Mouse (Mus musculus) adrenal gland (tissue): ENCODE data around the gene Scamp5.
"Not testable (repeated sequence)": the region's sequence is repeated elsewhere in the genome, so short reads cannot be mapped to it uniquely, and the experiment has no call there.

Source experiments
- intact Hi-C: fragments of 180-260 bp; cut with DNase I; formaldehyde crosslinking; loops from one replicate; pipeline ENCODE4 v1.15.1; 2025

The Scamp5 gene

DNA sequence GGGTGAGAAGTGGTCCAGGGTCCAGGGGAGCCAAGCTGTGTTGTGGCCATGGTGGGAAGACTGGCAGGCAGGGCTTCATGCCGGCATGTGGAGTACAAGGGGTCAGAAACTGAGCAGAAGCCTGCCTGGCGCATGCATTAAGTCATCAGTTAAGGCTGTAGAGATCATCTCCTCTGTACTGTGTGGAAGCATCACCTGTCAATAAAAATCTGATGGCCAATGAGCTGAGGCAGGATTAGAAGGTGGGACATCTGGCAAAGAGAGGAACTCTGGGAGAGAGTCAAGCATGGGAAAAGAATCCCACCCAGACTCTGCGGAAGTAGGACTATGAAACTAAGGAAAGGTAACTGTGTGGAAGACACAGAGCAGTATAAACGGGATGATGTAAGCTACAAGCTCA lies 14.3 kb downstream of the Scamp5 start:
- intact Hi-C loops = no loop called here

DNA sequence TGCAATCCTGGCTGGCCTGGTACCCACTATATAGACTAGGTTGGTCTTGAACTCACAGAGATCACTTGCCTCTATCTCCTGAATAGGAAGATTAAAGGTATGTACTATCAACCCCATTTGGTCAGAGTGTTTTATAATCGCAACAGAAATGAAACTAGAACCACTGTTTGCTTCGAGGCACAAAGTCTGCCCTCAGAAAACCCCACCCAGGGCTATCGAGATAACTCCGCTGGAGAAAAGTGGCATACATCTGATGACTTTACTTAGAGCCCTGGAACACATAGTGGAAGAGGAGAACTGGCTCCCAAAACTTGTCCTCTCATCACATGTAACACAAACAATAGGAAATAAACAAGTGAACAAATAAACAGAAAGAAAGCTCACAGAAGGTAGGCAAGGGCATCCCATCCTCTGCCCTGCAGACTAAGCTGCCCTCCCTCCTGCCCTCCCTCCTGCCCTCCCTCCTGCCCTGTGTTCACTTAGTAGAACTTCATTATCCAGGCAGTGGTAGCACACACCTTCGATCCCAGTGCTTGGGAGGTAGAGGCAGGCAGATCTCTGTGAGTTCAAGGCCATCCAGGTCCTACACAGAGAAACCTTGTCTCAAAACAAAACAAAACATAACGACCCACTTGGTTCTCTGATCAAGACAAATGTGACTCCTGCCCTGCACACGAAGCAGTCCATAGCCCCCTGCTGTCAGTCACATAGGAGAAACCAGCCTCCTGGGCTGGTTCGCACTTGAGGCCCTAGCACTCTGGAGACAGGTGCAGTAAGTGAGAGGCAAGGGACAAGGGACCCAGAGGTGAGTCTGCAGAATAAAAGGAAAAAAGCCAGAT lies 15.0 kb downstream of the Scamp5 start:
- intact Hi-C loops = no loop called here

DNA sequence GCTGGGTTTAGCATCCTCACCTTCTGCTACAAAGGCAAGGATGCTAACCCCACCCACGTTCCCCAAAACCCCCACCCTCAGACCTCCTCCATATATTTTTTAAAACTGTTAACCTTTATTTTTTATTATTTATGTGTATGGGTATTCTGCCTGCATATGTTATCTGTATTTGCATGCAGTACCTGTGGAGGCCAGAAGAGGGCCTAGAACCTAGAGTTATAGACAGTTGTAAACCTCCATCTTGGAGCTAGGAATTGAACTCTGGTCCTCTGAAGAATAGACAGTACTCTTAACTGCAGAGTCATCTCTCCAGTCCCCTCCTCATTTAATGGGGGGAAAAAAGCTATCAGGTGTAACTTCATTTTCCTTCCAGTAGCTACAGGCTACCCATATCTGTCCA lies 18.1 kb downstream of the Scamp5 start:
- intact Hi-C loops = no loop called here

DNA sequence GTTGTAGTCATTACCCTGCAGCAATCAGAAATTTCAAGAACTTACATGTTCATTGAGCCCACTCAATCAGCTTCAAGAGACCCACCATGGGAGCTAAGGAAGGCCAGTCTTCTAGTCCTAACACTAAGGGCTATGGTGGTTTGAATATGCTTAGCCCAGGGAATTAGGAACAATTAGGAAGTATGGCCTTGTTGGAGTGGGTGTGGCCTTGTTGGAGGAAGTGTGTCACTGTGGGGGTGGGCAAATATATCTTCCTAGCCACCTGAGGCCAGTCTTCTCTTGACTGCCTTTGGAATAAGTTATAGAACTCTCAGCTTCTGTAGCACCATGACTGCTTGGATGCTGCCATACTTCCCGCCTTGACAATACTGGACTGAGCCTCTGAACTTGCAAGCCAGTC lies 27.2 kb downstream of the Scamp5 start:
- intact Hi-C loops = no loop called here

DNA sequence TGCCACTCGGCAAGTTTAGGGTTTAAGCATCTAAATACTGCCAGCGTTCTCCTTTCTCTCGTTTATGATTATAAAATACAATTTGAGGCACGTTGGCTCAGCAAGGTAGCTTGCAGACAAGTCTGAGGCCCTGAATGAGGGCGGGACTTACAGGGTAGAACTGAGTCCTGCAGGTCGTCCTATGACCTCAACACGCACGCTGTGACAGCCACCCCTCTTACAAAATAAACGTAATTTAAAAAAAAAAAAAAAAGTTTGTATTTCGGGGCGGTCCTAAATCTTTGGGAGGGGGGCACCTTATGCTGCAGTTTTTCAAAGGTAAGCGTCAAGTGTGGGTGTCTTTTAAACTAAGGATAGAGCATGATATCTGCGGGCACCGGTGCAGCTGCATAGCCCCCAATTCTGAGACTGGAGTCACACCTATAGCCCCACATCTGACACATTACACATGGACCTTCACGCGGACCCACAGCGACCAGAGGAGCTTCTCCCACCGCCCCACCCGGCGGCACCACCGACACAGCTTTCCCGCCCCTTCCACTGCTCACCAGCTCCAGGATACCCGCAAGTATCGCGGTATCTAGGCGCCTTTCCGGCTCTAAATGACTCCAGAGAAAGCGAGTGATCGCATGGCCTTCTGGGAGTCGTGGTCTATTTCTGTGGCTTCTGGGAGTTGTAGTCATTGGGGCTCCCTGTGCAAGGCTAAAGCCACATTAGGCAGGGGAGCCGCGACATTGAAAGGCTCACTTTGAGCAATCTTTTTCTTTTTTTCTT lies 28.2 kb downstream of the Scamp5 start, which contains the start of gene Ppcdc:
Gene Ppcdc, minus strand, starts transcription at position 603 of the 774 bp plus-strand sequence.
- intact Hi-C loops = loop anchor here (5.0 kb wide), 1 partner anchor 232 kb away; no protein-coding TSS in a partner anchor

DNA sequence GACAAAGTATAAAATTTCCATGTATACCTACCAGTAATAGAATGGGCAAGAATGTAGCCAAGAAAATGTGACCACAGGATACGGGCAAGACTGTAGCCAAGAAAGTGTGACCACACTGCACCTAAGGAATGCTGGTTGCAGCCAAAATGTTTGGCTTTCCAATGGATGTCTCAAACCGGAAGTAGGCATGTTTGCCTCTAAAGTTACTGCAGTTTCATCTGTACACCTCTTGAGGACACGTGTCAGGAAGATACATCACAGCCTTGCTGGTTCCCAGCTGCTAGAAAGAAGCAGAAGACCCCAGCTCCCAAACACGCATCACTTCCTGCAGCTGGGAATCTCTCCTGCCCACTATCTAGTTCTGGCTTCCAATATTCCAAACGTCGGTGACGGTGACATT lies 28.8 kb downstream of the Scamp5 start:
- intact Hi-C loops = loop anchor here (5.0 kb wide), 1 partner anchor 232 kb away; no protein-coding TSS in a partner anchor

DNA sequence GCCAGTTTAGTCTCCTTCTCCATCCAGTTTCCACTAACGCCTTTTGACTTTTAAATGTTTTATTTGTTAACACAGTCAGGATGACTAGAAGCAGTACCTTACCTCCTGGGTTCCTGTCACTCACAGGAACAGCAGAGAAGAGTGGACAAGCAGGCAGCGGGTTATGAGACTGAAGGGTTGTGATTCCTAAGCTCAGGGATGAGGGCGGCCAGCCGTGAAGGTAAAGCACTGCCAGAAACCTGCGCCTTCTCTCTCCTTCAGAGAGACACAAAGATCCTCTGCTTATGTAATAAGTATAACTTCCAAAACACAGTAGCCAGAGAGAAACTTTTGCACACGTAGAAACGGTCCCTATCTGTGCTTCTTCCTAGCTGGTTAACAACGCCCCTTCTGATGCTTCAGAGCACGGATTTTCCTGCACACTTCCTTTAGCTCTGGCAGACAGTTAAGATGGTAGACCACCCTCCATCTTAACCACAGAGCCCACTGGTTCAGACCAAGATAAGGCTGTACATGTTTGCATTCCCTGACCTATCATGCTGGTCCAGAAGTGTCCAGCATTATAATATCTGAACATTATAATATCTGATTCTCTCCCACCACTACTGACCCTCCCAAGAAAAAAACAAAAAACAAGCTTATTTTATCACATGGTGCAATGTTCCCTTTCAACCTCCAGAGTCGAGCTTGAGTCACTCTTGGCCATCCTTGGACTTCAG lies 29.8 kb downstream of the Scamp5 start:
- intact Hi-C loops = loop anchor here (5.0 kb wide), 1 partner anchor 231 kb away; no protein-coding TSS in a partner anchor

DNA sequence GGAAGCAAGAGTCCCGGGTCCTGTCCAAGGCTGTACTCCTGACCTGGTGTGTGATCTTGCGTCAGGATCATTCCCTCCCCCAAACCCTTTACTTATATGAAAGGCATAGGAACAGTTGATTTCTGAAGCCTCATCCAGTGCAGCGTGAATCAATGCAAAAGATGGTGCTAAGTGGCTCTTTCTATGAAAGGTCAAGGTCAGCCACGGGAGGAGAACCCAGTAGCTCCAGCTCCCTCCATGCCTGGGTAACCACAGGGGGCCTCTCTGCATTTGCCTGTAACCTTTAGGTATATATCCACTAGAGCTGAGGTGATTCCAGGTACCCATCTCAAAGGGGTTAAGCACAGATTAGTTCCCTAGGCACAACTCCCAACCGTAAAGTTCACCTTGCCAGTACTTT lies 31.7 kb downstream of the Scamp5 start:
- intact Hi-C loops = loop anchor here (5.0 kb wide), 1 partner anchor 229 kb away; no protein-coding TSS in a partner anchor

DNA sequence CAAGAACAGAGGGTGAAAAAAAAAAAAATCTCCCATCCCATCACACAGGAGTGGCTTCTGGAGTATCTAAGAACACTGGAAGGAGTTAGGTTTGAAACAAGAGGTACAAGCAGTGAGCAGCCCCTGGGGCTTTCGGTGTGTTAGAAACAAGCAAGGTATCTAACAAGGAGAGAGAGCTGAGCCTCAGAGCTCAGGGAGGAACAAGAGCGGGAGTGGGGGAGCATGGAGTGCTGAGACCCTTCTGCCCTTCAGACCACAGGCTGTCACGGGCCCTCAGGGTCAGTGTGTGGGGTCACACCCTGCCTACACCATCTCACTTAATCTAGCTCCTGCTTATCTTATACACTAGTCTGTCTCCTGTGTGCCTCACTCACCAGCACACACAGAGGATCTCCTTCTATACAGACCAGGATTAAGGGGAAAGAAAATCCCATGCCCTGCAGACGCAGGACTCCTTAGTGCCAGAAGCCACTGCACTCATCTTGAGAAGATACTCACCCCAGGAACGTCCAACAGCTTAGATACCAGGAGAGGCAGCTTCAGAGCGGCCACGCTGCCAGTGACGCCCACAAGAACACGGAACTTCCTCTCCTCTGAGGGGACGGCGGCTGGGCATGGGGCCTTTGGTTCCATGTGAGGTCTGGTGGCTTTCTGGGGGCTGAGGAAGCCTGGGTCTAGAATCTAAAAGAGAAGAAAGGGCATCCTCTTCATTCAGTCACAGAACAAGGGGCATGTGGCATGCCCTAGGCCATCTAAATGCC lies 33.3 kb downstream of the Scamp5 start:
- intact Hi-C loops = loop anchor here (2.0 to 5.0 kb wide), 3 partner anchors 77 to 227 kb away; no protein-coding TSS in a partner anchor

DNA sequence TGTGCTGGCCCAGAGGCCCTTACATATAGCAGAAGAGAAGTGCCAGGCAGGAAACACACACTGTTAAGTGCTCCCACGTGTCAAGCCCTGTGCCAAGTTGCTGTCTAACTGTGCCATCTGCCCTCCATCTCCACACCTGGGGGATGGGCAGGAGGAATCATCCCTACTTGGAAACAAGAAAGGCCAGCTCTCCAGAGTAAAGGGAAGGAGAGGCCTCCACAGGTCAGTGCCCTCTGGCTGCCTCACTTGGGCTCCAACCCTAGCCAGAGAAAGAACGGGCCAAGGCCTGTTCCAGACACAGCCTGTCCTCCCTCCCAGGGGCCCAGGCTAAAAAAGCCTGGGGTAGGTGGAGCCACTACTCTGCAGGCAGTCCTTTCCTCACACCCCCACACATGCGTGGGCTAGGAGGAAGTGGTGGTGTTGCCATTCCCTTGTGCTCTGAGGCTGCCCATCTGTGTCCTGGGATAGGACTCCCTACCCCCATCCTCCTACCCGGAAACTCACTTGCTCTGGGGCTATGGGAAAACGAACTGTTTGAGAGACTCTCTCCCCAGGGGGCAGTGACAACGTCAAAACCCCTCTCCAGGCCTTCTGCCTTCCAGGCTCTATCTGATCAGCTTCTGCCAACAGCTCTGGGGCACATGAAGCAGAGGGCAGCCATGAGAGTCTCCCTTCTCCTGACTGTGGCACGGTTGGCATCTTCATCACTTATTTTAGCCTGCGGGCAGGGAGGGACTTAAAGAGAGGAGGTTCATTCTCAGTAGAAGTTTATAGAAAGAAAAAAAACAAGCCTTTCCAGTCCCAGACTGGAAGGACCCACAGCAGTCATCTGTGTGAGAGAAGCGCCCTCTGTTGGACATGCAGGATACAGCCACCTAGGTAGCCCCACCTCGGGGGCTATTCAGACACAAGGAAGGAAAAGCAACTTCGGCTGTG lies 34.5 kb downstream of the Scamp5 start:
- intact Hi-C loops = loop anchor here (2.0 to 5.0 kb wide), 2 partner anchors 76 to 175 kb away; no protein-coding TSS in a partner anchor

DNA sequence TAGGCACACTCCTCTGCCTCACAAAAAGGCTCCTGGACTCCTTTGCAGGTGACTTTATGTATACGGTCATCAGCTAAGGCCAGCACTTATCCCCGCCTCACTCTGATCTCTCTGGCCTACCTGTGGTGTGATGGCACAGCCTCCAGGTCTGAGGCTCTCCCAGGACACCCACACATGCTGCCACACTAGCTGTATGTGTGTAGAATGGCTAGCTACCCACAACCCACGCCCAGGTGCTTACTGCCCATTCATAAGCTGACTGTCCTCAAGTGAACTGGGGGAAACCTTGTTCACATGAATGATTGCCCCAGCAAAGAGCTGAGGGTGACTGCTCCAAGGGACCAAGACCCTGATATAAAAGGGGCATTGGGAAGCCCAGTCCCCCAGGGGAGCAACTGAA lies 35.4 kb downstream of the Scamp5 start:
- intact Hi-C loops = loop anchor here (5.0 kb wide), 1 partner anchor 75 kb away; no protein-coding TSS in a partner anchor

DNA sequence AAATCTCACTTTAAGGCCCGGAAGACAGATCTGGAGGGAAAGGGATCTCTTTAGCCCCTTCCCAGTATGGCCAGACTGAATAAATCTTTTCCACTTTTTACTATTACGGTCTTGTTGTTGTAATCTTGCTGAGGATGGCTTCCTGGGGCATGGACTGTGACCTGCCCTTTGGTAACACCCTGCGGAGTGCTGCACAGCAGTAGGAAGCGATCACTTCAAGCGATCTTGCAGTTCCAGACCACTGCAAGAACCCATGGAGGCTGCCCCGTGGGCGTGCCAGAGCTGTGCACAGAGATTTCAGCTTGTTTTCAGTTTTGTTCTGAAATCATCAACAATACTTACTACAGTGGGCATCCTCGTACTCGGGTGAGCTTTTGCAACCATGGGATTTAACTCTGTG lies 36.7 kb downstream of the Scamp5 start:
- intact Hi-C loops = loop anchor here (5.0 kb wide), 1 partner anchor 74 kb away; no protein-coding TSS in a partner anchor

DNA sequence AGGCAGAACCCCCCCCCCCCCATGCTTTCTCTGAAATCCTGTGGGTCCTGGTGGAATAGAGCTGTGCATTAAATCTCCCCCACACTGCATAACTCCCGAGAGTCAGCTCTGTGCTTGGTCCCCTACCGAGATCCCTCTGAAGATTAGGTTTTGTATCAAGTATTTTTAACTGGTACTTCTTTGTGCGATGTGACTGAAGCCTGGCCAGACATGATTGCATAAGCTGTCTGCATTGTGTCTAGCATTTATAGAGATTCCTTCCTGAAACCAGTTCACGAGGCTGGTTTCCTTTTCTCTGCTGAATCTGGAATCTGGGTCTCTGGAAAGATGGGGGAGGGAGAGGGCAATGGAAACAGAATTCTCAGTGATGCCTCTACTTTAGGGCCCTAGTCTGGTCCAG lies 39.5 kb downstream of the Scamp5 start:
- intact Hi-C loops = no loop called here

DNA sequence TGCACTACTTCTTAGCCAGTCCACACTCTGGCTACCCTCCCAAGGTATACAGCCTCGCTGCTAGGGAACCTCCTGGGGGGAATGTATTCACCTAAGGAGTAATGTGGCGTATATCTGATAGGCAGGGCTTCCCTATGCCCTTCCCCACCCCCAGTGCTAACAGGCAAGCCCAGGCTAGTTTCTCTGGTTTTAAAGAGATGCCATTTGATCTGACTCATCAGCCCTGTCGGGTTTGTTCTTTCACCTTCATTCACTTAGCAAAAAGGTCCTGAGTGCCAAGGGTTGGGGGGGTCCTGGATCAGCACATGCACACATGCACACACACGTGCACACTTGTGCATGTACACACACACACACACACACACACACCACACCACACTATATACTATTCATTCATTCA lies 39.9 kb downstream of the Scamp5 start:
- intact Hi-C loops = no loop called here

DNA sequence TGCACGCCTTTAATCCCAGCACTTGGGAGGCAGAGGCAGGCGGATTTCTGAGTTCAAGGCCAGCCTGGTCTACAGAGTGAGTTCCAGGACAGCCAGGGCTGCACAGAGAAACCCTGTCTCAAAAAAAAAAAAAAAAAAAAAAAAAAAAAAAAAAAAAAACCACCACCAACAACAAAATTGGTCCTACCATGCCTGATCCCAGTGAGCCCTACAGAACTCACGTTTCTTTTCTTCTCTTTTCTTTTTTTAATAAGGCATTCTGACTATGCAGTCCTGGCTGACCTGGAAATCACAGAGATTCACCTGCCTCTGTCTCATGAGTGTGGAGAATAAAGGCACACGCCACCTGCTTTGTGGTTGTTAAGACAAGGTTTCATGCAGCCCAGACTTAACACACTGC lies 40.7 kb downstream of the Scamp5 start:
- intact Hi-C loops = not testable (repeated sequence)

DNA sequence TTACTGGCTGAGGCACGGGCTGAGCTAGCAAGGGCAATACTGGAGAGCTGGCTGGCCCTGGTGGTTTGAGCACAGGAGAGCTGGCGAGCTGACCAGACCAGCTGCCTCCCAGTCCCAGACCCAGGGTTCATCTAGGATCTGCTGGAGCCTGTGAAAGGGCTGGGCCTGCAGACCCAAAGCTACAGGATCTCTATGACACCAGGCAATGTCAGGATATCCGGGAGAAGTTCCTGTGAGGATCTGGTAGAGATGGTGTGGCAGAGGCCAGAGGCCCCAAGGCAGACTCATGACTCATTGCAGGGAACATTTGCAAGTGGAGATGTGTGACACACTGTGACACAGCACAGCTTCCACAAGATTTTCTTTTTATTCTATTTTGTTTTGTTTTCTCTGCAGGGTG lies 42.7 kb downstream of the Scamp5 start:
- intact Hi-C loops = no loop called here

DNA sequence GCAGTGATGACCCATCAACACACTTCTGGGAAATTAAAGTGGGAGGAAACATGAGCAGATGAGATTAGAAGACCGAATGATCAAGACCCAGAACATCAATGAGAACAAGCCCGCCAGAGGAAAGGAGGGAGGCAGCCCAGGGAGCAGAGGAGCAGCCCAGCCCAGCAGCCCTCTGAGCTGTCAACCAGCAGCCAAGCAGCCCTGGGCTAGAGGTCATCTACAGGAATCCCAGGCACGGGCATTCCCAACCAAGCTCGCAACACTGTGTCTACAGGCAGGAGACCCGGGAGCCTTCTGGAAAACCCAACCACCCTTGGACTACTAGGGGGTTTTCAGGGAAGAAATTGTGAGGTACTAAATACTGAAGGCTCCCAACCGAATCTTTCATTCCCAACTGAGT lies 43.8 kb downstream of the Scamp5 start:
- intact Hi-C loops = no loop called here

DNA sequence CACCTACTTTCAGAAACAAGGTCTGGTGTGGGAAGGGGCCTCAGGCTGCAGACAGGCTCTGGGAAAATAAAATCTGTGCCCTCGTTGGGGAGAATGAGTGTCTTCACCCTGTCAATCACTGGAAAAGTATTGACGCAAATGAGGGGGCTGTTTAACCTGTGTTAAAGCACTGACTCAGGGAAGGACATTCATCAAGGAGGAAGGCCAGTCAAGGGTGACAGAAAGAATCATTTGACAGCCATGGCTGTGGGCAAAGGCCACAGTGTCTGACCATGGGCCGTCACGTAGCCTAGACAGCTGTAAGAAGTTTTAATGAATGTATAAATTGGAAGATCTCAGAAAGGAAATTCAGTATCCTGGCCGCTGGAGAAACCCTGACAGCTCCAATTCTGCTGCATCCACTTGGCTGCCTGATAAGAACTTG lies 46.2 kb downstream of the Scamp5 start:
- intact Hi-C loops = no loop called here

DNA sequence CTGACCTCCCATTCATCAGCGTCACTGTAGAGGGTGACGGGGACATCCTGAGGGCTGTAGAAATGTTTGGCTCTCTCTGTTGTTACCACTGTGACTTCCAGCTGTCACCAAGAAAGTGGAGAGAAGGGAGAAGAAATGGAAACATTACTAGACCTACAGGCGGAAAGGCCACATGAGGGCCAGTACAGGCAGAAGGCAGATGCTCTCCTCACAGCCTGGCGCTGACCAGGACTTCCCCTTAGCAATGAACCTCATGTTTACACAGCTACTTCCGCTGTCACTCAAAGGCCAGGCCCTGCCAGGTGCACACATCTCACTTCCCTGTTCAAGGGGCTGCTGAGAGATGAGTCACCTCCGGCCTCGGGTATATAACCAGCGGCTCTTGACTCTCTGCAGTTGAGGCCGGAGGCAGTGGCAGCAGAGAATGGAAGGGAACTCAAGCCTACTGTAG lies 46.7 kb downstream of the Scamp5 start:
- intact Hi-C loops = no loop called here
